Mouse (Mus musculus) effector memory CD4-positive, alpha-beta T cell, adult 7 months (primary cell): ENCODE data around the gene Lce1f. TPM values are rescaled to one million over a fixed set of nuclear protein-coding genes. Genes with fewer than 3 reads are reported as not detected.

Source experiments
- polyA plus RNA-seq: library from polyadenylated mRNA; unstranded; fragments of 100-300 nt; shearing (Covaris generic); gene quantifications from one replicate; pipeline ENCODE4 v1.2.1, GENCODE M21; 2017

Lce1f gene
- not detected for polyA plus RNA-seq

DNA sequence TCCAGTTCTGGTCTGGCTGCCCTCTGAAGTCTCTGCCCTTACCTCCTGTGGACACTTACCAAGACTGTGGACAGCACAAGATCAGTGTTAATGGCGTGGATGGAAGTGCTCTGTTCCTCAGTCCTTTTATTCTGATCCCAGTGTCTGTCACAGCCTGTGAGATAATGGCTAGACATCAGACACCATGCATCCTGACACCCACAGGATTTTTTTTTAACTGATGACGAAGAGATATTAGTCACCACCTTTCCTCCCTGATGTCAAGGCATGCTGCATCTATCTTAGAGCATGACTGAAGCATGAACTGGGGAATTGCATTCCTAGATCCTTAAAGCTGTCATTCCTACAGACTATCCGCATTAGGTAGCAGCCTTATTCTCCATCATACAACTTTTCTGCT is at the start of gene Lce1f:
Lce1f (minus strand) TSS at position 101 of the 400 bp plus-strand sequence.

GRCm38 (mm10) chr3:92764965-92765364 is 44.8 kb upstream of the Lce1f start, which contains the start of gene Lce1h:
Gene Lce1h (minus strand): TSS chr3:92765065.

GRCm38 (mm10) chr3:92752238-92752637 is 32.1 kb upstream of the Lce1f start, which contains the start of gene Lce1g:
Gene Lce1g (minus strand): TSS chr3:92752338.

DNA sequence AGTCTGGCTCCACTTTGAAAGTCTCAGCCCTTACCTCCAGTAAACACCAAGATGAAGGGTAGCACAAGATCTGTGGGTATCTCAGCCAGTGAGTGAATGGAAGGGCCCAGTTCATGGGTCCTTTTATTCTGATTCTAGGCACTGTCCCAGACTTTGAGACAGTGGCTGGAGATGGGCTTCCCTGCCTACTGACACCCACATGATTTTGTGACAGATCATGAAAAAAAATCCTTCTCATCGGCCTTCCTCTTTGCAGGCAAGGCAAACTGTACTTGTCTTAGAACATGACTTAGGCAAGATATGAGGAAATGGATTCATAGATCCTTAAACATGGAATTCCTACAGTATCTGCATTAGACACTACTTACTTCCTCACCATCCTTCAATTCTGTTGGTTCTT is 18.8 kb upstream of the Lce1f start, which contains the start of gene Gm38119:
Gm38119 (minus strand) TSS at position 101 of the 400 bp plus-strand sequence.

GRCm38 (mm10) chr3:92708974-92709373 is 11.2 kb downstream of the Lce1f start, which contains the start of gene Lce1e:
Gene Lce1e (minus strand): TSS chr3:92709074.

DNA sequence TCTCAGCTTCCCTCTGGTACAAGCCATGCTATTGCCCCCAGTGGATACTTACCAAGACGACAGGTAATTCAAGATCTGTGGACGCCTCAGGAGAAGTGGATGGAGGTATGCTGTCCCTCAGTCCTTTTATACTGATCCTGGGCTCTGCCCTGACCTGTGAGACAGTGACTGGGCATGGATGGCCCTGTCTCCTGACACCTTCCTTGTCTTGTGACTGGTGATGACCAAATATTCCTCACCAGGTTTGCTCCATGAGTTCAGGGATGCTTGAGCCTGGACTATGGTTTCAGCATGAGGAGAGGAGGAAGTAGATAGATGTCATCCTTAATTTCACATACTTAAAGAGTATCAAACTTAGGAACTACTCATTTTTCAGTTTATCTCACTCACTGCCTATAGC is 33.0 kb downstream of the Lce1f start, which contains the start of gene Lce1d:
Lce1d (minus strand) TSS at position 101 of the 400 bp plus-strand sequence.

DNA sequence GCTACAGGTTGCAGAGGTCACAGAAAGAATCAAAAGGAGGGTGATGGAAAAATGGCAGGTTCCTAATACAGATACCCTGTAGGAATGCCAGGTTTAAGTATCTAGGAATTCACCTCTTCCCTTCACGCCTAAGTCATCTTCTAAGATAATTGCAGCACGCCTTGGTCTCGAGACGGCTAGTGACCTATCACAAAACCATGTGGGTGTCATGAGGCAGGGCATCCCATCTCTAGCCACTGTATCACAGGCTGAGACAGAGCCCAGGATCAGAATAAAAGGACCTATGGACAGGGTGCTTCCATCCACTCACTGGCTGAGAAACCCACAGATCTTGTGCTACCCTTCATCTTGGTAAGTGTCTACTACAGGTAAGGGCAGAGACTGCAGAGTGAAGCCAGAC is 41.2 kb downstream of the Lce1f start, which contains the start of gene Lce1c:
Lce1c (plus strand) TSS at position 301 of the 400 bp plus-strand sequence.

GRCm38 (mm10) chr3:92670215-92670614 is 49.9 kb downstream of the Lce1f start, which contains the start of gene Lce1a2:
Gene Lce1a2 (minus strand): TSS chr3:92670315.

Other genes starting within 250 kb of the Lce1f start
- not detected for gene Sprr1a, start 234.5 kb downstream of the Lce1f start, polyA plus RNA-seq
- not detected for gene Sprr4, start 219.9 kb downstream of the Lce1f start, polyA plus RNA-seq
- gene 2310046K23Rik, start 185.8 kb downstream of the Lce1f start, polyA plus RNA-seq, result not detected
- not detected for gene Ivl, start 146.6 kb downstream of the Lce1f start, polyA plus RNA-seq
- not detected for gene Smcp, start 131.4 kb downstream of the Lce1f start, polyA plus RNA-seq
- not detected for gene 2210017I01Rik, start 112.9 kb downstream of the Lce1f start, polyA plus RNA-seq
- gene Lce6a, start 98.7 kb downstream of the Lce1f start, polyA plus RNA-seq, result not detected
- gene Lce1a1, start 72.0 kb downstream of the Lce1f start, polyA plus RNA-seq, result not detected
- not detected for gene Lce1b, start 63.4 kb downstream of the Lce1f start, polyA plus RNA-seq
- gene Lce1a2, start 50.0 kb downstream of the Lce1f start, polyA plus RNA-seq, result not detected
- gene Lce1c, start 41.1 kb downstream of the Lce1f start, polyA plus RNA-seq, result not detected
- not detected for gene Lce1d, start 33.1 kb downstream of the Lce1f start, polyA plus RNA-seq
- not detected for gene Lce1e, start 11.3 kb downstream of the Lce1f start, polyA plus RNA-seq
- gene Gm38119, start 18.7 kb upstream of the Lce1f start, polyA plus RNA-seq, result not detected
- gene Lce1g, start 32.0 kb upstream of the Lce1f start, polyA plus RNA-seq, result not detected
- not detected for gene Lce1h, start 44.7 kb upstream of the Lce1f start, polyA plus RNA-seq
- gene Lce1i, start 58.5 kb upstream of the Lce1f start, polyA plus RNA-seq, result not detected
- gene Lce1j, start 70.2 kb upstream of the Lce1f start, polyA plus RNA-seq, result not detected
- gene Lce1k, start 87.5 kb upstream of the Lce1f start, polyA plus RNA-seq, result not detected
- gene Kprp, start 106.9 kb upstream of the Lce1f start, polyA plus RNA-seq, result not detected
- not detected for gene Lce1l, start 130.9 kb upstream of the Lce1f start, polyA plus RNA-seq
- not detected for gene 2310050C09Rik, start 149.9 kb upstream of the Lce1f start, polyA plus RNA-seq
- not detected for gene Lce3a, start 205.9 kb upstream of the Lce1f start, polyA plus RNA-seq
- not detected for gene Lce3b, start 212.6 kb upstream of the Lce1f start, polyA plus RNA-seq
- not detected for gene Lce3c, start 224.1 kb upstream of the Lce1f start, polyA plus RNA-seq
- gene Lce3d, start 237.0 kb upstream of the Lce1f start, polyA plus RNA-seq, result not detected
- not detected for gene Lce3e, start 246.7 kb upstream of the Lce1f start, polyA plus RNA-seq